Mouse (Mus musculus): ENCODE results near the gene Irgm1. TPM values are rescaled to one million over a fixed set of nuclear protein-coding genes. Genes with fewer than 3 reads are reported as not detected.

Gene Irgm1
- polyA plus RNA-seq, 1 experiment from 2014 or later: 5.0 TPM

DNA sequence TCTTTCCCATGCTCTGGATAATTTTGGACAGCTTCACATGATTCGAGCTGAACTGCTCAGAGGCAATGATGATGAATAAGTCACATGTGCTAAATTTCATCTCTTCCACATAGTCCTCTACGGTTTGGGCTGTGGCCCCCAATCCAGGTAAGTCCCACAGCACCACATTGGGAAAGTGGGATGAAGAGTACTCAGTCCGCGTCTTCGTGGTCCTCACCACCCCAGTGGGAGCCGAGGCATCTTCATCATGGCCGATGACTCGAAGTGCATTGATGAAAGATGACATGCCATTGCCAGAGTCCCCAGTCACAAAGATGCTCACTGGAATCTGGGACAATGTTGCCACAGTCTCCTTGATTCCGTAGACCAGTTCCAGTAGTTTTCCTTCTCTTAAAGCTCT lies 5.0 kb downstream of the Irgm1 start:
- WGBS: 95% methylated on average over 9 of the region's 9 CpGs
- DNase-seq: no peak
- no peaks in the 10 kb centered on the region for H3K4me1 ChIP-seq (ENCODE audit: control insufficient read depth, insufficient read depth, low read length)

GRCm38 (mm10) chr11:48863808-48864207 lies 7.7 kb downstream of the Irgm1 start:
- H3K27ac ChIP-seq (replicated peaks; ENCODE audit: low read depth, low read length): no peak overlapping the region
- no peak for DNase-seq
- no peak overlapping the region for H3K4me3 ChIP-seq (replicated peaks; ENCODE audit: low read depth, low read length)
- H3K9me3 ChIP-seq (ENCODE audit: control insufficient read depth, low read length): no peaks in the 10 kb centered on the region
- peaks cover 5% of the 10 kb centered on the region for H3K27me3 ChIP-seq (ENCODE audit: control insufficient read depth, insufficient read depth, low read length)
- no peak overlapping the region for H3K4me2 ChIP-seq (ENCODE audit: low read length)
- H3K4me1 ChIP-seq (ENCODE audit: control insufficient read depth, insufficient read depth, low read length): 0 out of 2 replicates have a peak, but pooled peaks cover under 1% of the 10 kb centered on the region
- no peaks in the 10 kb centered on the region for H3K36me3 ChIP-seq (ENCODE audit: control insufficient read depth, insufficient read depth, low read length)
- no peak for ATAC-seq (ENCODE audit: low FRiP score, low TSS enrichment)
- 86% methylated on average over 3 of the region's 3 CpGs for WGBS
- no peak overlapping the region for H3K9ac ChIP-seq (replicated peaks; ENCODE audit: low read length)

More for the DNA sequence above, 5.0 kb downstream of the Irgm1 start:
- Histone ChIP-seq H3K36me3 (ENCODE audit: control insufficient read depth, insufficient read depth, low read length) (no peaks in the 10 kb centered on the region), H3K9me3 (ENCODE audit: control insufficient read depth, low read length) (no peaks in the 10 kb centered on the region), H3K27me3 (ENCODE audit: control insufficient read depth, insufficient read depth, low read length) (no peaks in the 10 kb centered on the region), H3K9ac (replicated peaks; ENCODE audit: low read length) (no peak overlapping the region), H3K27ac (replicated peaks; ENCODE audit: low read depth, low read length) (no peak overlapping the region), H3K4me3 (replicated peaks; ENCODE audit: low read depth, low read length) (no peak overlapping the region), H3K4me2 (ENCODE audit: low read length) (no peak overlapping the region)
- ATAC-seq (ENCODE audit: low FRiP score, low TSS enrichment): no peak

DNA sequence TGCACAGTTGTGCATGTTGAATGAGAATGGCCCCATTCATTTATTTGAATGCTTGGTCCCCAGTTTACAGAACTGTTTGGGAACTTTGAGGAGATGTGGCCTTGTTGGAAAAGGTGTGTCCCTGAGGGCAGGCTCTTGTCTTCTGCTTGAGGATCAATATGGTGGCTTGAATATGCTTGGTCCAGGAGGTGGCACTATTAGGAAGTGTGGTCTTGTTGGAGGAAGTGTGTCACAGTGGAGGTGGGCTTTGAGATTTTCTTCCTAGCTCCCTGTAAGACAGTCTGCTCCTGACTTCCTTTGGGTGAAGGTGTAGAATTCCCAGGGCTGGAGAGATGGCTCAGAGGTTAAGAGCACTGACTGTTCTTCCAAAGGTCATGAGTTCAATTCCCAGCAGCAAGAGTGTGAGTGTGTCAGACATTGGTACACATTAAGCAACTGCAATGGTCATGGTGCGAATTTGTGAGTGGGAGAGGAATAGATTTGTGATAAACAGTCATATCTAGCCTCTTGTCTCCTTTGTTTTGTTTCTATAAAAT lies 8.6 kb downstream of the Irgm1 start:
- Histone ChIP-seq H3K4me1 (ENCODE audit: control insufficient read depth, insufficient read depth, low read length) (0 out of 2 replicates have a peak, but pooled peaks cover 10% of the 10 kb centered on the region), H3K27ac (replicated peaks; ENCODE audit: low read depth, low read length) (no peak overlapping the region), H3K4me2 (ENCODE audit: low read length) (no peak overlapping the region), H3K27me3 (ENCODE audit: control insufficient read depth, insufficient read depth, low read length) (peaks cover 5% of the 10 kb centered on the region), H3K9me3 (ENCODE audit: control insufficient read depth, low read length) (no peaks in the 10 kb centered on the region), H3K4me3 (replicated peaks; ENCODE audit: low read depth, low read length) (no peak overlapping the region), H3K9ac (replicated peaks; ENCODE audit: low read length) (no peak overlapping the region), H3K36me3 (ENCODE audit: control insufficient read depth, insufficient read depth, low read length) (no peaks in the 10 kb centered on the region)
- DNase-seq (no peak), ATAC-seq (ENCODE audit: low FRiP score, low TSS enrichment) (no peak)
- WGBS: 76% methylated on average over 1 of the region's 1 CpGs

GRCm38 (mm10) chr11:48859014-48859413 lies 12.5 kb downstream of the Irgm1 start:
- no peaks in the 10 kb centered on the region for H3K9me3 ChIP-seq (ENCODE audit: control insufficient read depth, low read length)
- H3K4me1 ChIP-seq (ENCODE audit: control insufficient read depth, insufficient read depth, low read length): peaks cover 22% of the 10 kb centered on the region; the same call in 1 of the 2 replicates
- H3K27me3 ChIP-seq (ENCODE audit: control insufficient read depth, insufficient read depth, low read length): peaks cover 5% of the 10 kb centered on the region
- ATAC-seq (ENCODE audit: low FRiP score, low TSS enrichment) (no peak), DNase-seq (peak; percentile 93)
- H3K9ac ChIP-seq (replicated peaks; ENCODE audit: low read length): no peak overlapping the region
- no peaks in the 10 kb centered on the region for H3K36me3 ChIP-seq (ENCODE audit: control insufficient read depth, insufficient read depth, low read length)
- H3K4me2 ChIP-seq (ENCODE audit: low read length): peak overlapping the region; percentile 63
- whole genome bisulfite sequencing: under 1% methylated on average over 6 of the region's 6 CpGs
- peak overlapping the region; percentile 54; the same call in 1 of the 2 replicates for H3K4me3 ChIP-seq (replicated peaks; ENCODE audit: low read depth, low read length)
- no peak overlapping the region for H3K27ac ChIP-seq (replicated peaks; ENCODE audit: low read depth, low read length)

- peak overlapping the region; percentile 52 for H3K9ac ChIP-seq (replicated peaks; ENCODE audit: low read length)
- H3K4me2 ChIP-seq (ENCODE audit: low read length): peak overlapping the region; percentile 63
- no peak overlapping the region for H3K27ac ChIP-seq (replicated peaks; ENCODE audit: low read depth, low read length)
- no peaks in the 10 kb centered on the region for H3K36me3 ChIP-seq (ENCODE audit: control insufficient read depth, insufficient read depth, low read length)
- peaks cover 29% of the 10 kb centered on the region for H3K4me1 ChIP-seq (ENCODE audit: control insufficient read depth, insufficient read depth, low read length)
- peak; percentile 76 for ATAC-seq (ENCODE audit: low FRiP score, low TSS enrichment)
- under 1% methylated on average over 31 of the region's 31 CpGs for WGBS
- peak; percentile 90 for DNase-seq
- H3K9me3 ChIP-seq (ENCODE audit: control insufficient read depth, low read length): no peaks in the 10 kb centered on the region
- H3K27me3 ChIP-seq (ENCODE audit: control insufficient read depth, insufficient read depth, low read length): no peaks in the 10 kb centered on the region
- H3K4me3 ChIP-seq (replicated peaks; ENCODE audit: low read depth, low read length): peak overlapping the region; percentile 54
Measured at GRCm38 (mm10) chr11:48853474-48854180, 17.9 kb downstream of the Irgm1 start.

- ATAC-seq (ENCODE audit: low FRiP score, low TSS enrichment) (peak; percentile 41), DNase-seq (no peak)
- H3K4me3 ChIP-seq (replicated peaks; ENCODE audit: low read depth, low read length): peak overlapping the region; percentile 54
- H3K9ac ChIP-seq (replicated peaks; ENCODE audit: low read length): peak overlapping the region; percentile 52
- peak overlapping the region; percentile 63 for H3K4me2 ChIP-seq (ENCODE audit: low read length)
- H3K9me3 ChIP-seq (ENCODE audit: control insufficient read depth, low read length): no peaks in the 10 kb centered on the region
- WGBS: 8% methylated on average over 23 of the region's 23 CpGs
- no peaks in the 10 kb centered on the region for H3K27me3 ChIP-seq (ENCODE audit: control insufficient read depth, insufficient read depth, low read length)
- no peaks in the 10 kb centered on the region for H3K36me3 ChIP-seq (ENCODE audit: control insufficient read depth, insufficient read depth, low read length)
- no peak overlapping the region for H3K27ac ChIP-seq (replicated peaks; ENCODE audit: low read depth, low read length)
- peaks cover 22% of the 10 kb centered on the region for H3K4me1 ChIP-seq (ENCODE audit: control insufficient read depth, insufficient read depth, low read length)
Measured at GRCm38 (mm10) chr11:48852624-48853473, 18.6 kb downstream of the Irgm1 start.

DNA sequence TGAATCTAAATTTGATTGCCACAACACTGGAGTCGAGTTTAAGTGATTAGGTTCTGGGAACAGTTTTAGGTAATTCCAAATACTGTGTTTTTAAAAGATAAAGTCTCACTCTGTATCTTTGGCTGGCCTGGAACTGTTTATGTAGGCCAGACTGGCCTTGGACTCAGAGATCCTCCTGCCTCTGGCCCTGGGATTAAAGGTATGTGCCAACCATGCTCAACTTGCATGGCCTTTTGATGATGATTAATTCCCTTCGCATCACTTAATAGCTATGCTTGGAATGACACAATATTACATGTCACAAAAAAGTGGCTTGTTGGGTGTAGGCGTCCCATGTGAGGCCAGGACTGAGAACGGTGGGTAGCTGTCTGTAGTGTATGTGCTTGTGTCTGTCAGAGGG lies 19.3 kb downstream of the Irgm1 start:
- H3K27ac ChIP-seq (replicated peaks; ENCODE audit: low read depth, low read length): no peak overlapping the region
- H3K27me3 ChIP-seq (ENCODE audit: control insufficient read depth, insufficient read depth, low read length): no peaks in the 10 kb centered on the region
- no peaks in the 10 kb centered on the region for H3K9me3 ChIP-seq (ENCODE audit: control insufficient read depth, low read length)
- no peaks in the 10 kb centered on the region for H3K36me3 ChIP-seq (ENCODE audit: control insufficient read depth, insufficient read depth, low read length)
- no peak overlapping the region for H3K9ac ChIP-seq (replicated peaks; ENCODE audit: low read length)
- H3K4me2 ChIP-seq (ENCODE audit: low read length): peak overlapping the region; percentile 63
- peaks cover 22% of the 10 kb centered on the region for H3K4me1 ChIP-seq (ENCODE audit: control insufficient read depth, insufficient read depth, low read length)
- no peak overlapping the region; the same call in 1 of the 2 replicates for H3K4me3 ChIP-seq (replicated peaks; ENCODE audit: low read depth, low read length)
- DNase-seq: no peak
- ATAC-seq (ENCODE audit: low FRiP score, low TSS enrichment): no peak
- 81% methylated on average over 4 of the region's 4 CpGs for WGBS

DNA sequence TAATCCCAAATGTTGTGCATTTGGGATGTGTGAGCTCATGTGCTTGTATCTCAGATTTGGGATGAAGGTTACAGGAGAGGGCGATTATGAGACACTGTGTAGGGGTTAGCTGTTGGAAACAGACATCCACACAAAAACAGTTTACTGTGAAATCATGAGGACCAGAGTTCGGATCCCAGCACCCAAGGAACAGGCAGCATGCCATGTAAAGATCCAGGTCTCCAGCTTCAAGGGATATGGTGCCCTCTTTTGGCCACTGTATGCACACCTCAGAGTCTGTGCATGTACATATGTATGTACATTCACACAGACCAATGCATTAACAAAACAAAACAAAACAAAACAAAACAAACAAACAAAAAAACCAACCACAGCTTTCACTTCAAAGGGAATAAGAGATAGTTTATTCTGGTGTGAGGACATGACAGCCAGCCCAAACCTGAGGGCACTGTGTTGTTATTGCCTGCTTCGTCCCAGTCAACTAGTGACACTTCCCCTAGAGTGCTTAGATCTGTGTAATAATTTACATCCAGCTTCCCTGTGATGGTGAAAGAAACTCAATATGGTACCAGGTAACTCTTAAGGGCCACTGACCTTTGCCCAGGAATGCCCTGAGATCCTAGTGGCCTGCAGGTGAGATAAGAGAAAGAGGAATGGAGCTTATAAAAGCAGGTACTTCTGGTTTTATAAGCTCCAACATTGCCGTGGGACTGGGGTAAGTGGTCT lies 20.1 kb downstream of the Irgm1 start:
- Histone ChIP-seq H3K9ac (replicated peaks; ENCODE audit: low read length) (no peak overlapping the region), H3K27ac (replicated peaks; ENCODE audit: low read depth, low read length) (no peak overlapping the region), H3K9me3 (ENCODE audit: control insufficient read depth, low read length) (no peaks in the 10 kb centered on the region), H3K4me2 (ENCODE audit: low read length) (no peak overlapping the region), H3K4me1 (ENCODE audit: control insufficient read depth, insufficient read depth, low read length) (peaks cover 22% of the 10 kb centered on the region), H3K27me3 (ENCODE audit: control insufficient read depth, insufficient read depth, low read length) (no peaks in the 10 kb centered on the region), H3K36me3 (ENCODE audit: control insufficient read depth, insufficient read depth, low read length) (no peaks in the 10 kb centered on the region), H3K4me3 (replicated peaks; ENCODE audit: low read depth, low read length) (no peak overlapping the region)
- no peak for ATAC-seq (ENCODE audit: low FRiP score, low TSS enrichment)
- DNase-seq: no peak
- WGBS: 85% methylated on average over 4 of the region's 4 CpGs

All from midbrain, embryonic 14.5 days (tissue).